Mouse (Mus musculus) heart, postnatal 36 days (tissue): Measurements from ENCODE around the gene Cd3eap. TPM values are rescaled to one million over a fixed set of nuclear protein-coding genes. Genes with fewer than 3 reads are reported as not detected.

ENCODE experiments used
- DNase-seq, 2 experiments: peaks; one replicate each; pipeline ENCODE4 v3.0.0; 2021 to 2022
- intact Hi-C: fragments of 180-260 bp; cut with DNase I; formaldehyde crosslinking; loops from one replicate; pipeline ENCODE4 v1.15.1; 2025
- total RNA-seq, 2 experiments: library from RNA; stranded (reverse); gene quantifications; 2 replicates each; pipeline ENCODE4 v1.2.3; 2021

The Cd3eap gene
- total RNA-seq, 2 experiments from 2014 or later = 10.4 to 11.2 TPM

GRCm38 (mm10) chr7:19363881-19364280 lies 4.6 kb upstream of the Cd3eap start:
- intact Hi-C loops = loop anchor here (2.0 to 5.0 kb wide), 2 partner anchors 63 to 137 kb away; partner anchors contain the start of gene Opa3

GRCm38 (mm10) chr7:19362276-19362675 lies 3.0 kb upstream of the Cd3eap start:
- intact Hi-C loops = loop anchor here (5.0 kb wide), 1 partner anchor 135 kb away; the partner anchor contains the start of gene Opa3
- DNase-seq = peak in 1 of 2 experiments; percentile 49

More at GRCm38 (mm10) chr7:19363881-19364280, 4.6 kb upstream of the Cd3eap start:
- peak; percentile 83 to 84 for DNase-seq

GRCm38 (mm10) chr7:19361720-19362119 lies 2.4 kb upstream of the Cd3eap start:
- intact Hi-C loops = loop anchor here (5.0 kb wide), 1 partner anchor 134 kb away; the partner anchor contains the start of gene Opa3
- DNase-seq = peak; percentile 87 to 90

- intact Hi-C loops = loop anchor here (5.0 kb wide), 1 partner anchor 134 kb away; the partner anchor contains the start of gene Opa3
- DNase-seq = peak; percentile 88 to 89
Measured at GRCm38 (mm10) chr7:19360944-19361343, 1.7 kb upstream of the Cd3eap start.

GRCm38 (mm10) chr7:19359892-19360641 lies 784 bp upstream of the Cd3eap start:
- intact Hi-C loops = loop anchor here (5.0 kb wide), 2 partner anchors 123 to 133 kb away; partner anchors contain the start of gene Opa3

GRCm38 (mm10) chr7:19358634-19359033 lies 649 bp downstream of the Cd3eap start:
- no peak for DNase-seq
- intact Hi-C loops = loop anchor here (5.0 kb wide), 1 partner anchor 121 kb away; no protein-coding TSS in a partner anchor

More at GRCm38 (mm10) chr7:19359892-19360641, 784 bp upstream of the Cd3eap start:
- DNase-seq = peak; percentile 75 to 76

GRCm38 (mm10) chr7:19357381-19358375 lies 1.6 kb downstream of the Cd3eap start:
- DNase-seq = no peak
- intact Hi-C loops = loop anchor here (5.0 kb wide), 1 partner anchor 120 kb away; no protein-coding TSS in a partner anchor

- no peak for DNase-seq
- intact Hi-C loops = loop anchor here (5.0 kb wide), 1 partner anchor 119 kb away; no protein-coding TSS in a partner anchor
Measured at GRCm38 (mm10) chr7:19356311-19356710, 3.0 kb downstream of the Cd3eap start.

- intact Hi-C loops = loop anchor here (5.0 kb wide), 1 partner anchor 118 kb away; no protein-coding TSS in a partner anchor
Measured at GRCm38 (mm10) chr7:19354991-19355390, 4.3 kb downstream of the Cd3eap start.

GRCm38 (mm10) chr7:19350221-19350620 lies 9.1 kb downstream of the Cd3eap start:
- intact Hi-C loops = no loop called here
- no peak for DNase-seq

More at GRCm38 (mm10) chr7:19354991-19355390, 4.3 kb downstream of the Cd3eap start:
- no peak for DNase-seq

- intact Hi-C loops = no loop called here
- DNase-seq = peak in 1 of 2 experiments; percentile 33
Measured at GRCm38 (mm10) chr7:19349188-19349915, 9.9 kb downstream of the Cd3eap start.

GRCm38 (mm10) chr7:19344938-19345471 lies 14.3 kb downstream of the Cd3eap start:
- DNase-seq = peak; percentile 90 to 92
- intact Hi-C loops = loop anchor here (5.0 kb wide), 1 partner anchor 168 kb away; the partner anchor contains the start of gene Eml2

- peak; percentile 42 to 44 for DNase-seq
- intact Hi-C loops = loop anchor here (5.0 kb wide), 1 partner anchor 167 kb away; the partner anchor contains the start of gene Eml2
Measured at GRCm38 (mm10) chr7:19344237-19344847, 14.9 kb downstream of the Cd3eap start, which contains the start of gene Ercc1. Gene Ercc1, plus strand, starts transcription at chr7:19344778.

GRCm38 (mm10) chr7:19343210-19343808 lies 16.0 kb downstream of the Cd3eap start:
- intact Hi-C loops = loop anchor here (1.0 to 5.0 kb wide), 3 partner anchors 43 to 166 kb away; partner anchors contain the start of gene Eml2
- DNase-seq = peak; percentile 79 to 85

GRCm38 (mm10) chr7:19342481-19343027 lies 16.7 kb downstream of the Cd3eap start:
- intact Hi-C loops = loop anchor here (1.0 to 5.0 kb wide), 3 partner anchors 42 to 165 kb away; partner anchors contain the start of gene Eml2
- DNase-seq = peak; percentile 93 to 95

GRCm38 (mm10) chr7:19341761-19342409 lies 17.4 kb downstream of the Cd3eap start:
- DNase-seq = peak; percentile 58 to 75
- intact Hi-C loops = loop anchor here (5.0 kb wide), 1 partner anchor 165 kb away; the partner anchor contains the start of gene Eml2

GRCm38 (mm10) chr7:19341250-19341649 lies 18.0 kb downstream of the Cd3eap start:
- intact Hi-C loops = loop anchor here (5.0 kb wide), 1 partner anchor 164 kb away; the partner anchor contains the start of gene Eml2
- no peak for DNase-seq
